Mouse (Mus musculus) lung, adult 2 months (tissue): ENCODE data around the gene Tbcc.

Source experiments
- CTCF ChIP-seq: fragments of 200-500 bp; IDR thresholded peaks from 2 replicates; pipeline ENCODE4 v1.5.1; 2011; ENCODE audit warnings: mild to moderate bottlenecking, low read length, control low read depth; ENCODE audit not compliant: insufficient read depth
- POLR2A ChIP-seq: fragments of 200-500 bp; IDR thresholded peaks from 2 replicates; pipeline ENCODE4 v1.6.1; 2011; ENCODE audit warnings: low read depth, mild to moderate bottlenecking, control low read depth, low read length, borderline replicate concordance; ENCODE audit errors: extremely low read depth

DNA sequence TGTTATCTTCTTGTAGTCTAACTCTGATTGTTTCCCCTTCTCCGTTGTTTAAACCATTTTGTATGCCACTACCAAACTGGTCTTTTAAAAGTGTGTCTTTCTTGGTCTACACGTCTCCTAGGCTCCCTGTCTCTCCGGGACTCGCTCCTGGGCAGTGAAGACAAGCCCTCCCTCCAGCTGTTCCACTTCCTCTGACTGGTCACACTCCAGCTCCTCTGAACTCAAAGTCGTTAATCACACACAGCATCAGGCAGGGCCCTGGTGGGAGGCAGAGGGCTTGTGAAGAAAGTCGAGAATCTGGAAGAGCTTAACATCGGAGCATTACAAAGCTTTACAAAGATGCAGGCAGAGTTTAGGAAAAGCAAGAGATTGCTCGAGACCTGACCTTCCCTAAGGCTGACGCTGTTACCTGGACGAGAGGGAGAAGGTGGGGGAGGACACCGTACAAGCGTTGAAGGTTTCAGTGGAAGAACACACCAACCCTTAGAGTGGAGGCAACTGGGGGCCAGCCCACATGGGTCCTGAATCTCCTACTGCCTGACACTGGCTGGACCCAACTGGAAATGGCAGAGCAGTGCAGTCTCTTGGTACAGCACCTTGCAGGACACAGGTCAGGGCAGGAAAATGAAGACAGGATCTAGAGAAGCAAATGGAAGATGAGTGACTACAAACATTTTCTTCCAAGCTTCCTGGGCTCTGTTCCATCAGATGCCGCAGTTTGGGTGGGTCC, 6.9 kb downstream of the Tbcc start:
- TF ChIP-seq CTCF = no peak
- TF ChIP-seq POLR2A = no peak
